Mouse (Mus musculus): Measurements from ENCODE around the gene Apol7a. TPM values are rescaled to one million over a fixed set of nuclear protein-coding genes. Genes with fewer than 3 reads are reported as not detected.
"Not testable (repeated sequence)": the region's sequence is repeated elsewhere in the genome, so short reads cannot be mapped to it uniquely, and the experiment has no call there.

The Apol7a gene
- polyA plus RNA-seq (2015; fragmentation: Nextera tagmentation; extraction: Ambion mirVana), result 0.19 and 0.39 TPM in 2 replicates

GRCm38 (mm10) chr15:77399027-77399426 is at the start of gene Apol7a:
Apol7a (minus strand) TSS chr15:77399110.
- not testable (repeated sequence) for H3K9ac ChIP-seq (ENCODE audit: low read length); H3K4me1 ChIP-seq (ENCODE audit: control insufficient read depth, insufficient read depth, low read length); ATAC-seq (replicated peaks; ENCODE audit: extremely low read depth, insufficient read depth, low FRiP score); H3K9me3 ChIP-seq (replicated peaks; ENCODE audit: control insufficient read depth, low read length); H3K36me3 ChIP-seq (ENCODE audit: control insufficient read depth, insufficient read depth); H3K27me3 ChIP-seq (ENCODE audit: control insufficient read depth, insufficient read depth, low read length); H3K4me3 ChIP-seq (ENCODE audit: low read length); H3K4me2 ChIP-seq (ENCODE audit: low read depth, low read length)
- WGBS, result 60% methylated on average over 9 of the region's 9 CpGs
- H3K27ac ChIP-seq (ENCODE audit: low read length), result peak within 1 kb of the TSS; percentile 55; the same call in 1 of the 2 replicates

DNA sequence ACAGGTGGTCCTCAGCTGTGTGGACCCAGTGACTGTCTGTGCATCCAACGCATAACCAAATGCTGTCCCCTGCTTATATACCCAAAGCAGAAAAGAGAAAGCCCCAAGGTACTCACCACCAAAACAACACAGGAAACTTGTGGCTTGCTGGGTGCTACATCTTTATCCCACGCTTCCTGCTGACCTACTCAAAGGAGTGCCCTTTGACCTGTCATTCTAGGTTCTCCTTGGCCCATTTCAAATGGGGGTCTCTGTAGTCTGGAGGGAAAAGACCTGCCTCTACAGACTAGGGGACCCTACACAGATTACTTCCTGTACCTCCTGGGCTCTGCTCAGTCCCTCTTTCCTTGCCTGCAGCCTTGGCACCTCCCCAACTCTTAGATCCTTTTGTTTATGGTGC is 48.5 kb upstream of the Apol7a start, which contains the start of gene Apol7b:
Gene Apol7b (minus strand): TSS at position 101 of the 400 bp plus-strand sequence.
- H3K4me2 ChIP-seq (ENCODE audit: low read depth, low read length); H3K36me3 ChIP-seq (ENCODE audit: control insufficient read depth, insufficient read depth); H3K27ac ChIP-seq (ENCODE audit: low read length); H3K9ac ChIP-seq (ENCODE audit: low read length); H3K4me1 ChIP-seq (ENCODE audit: control insufficient read depth, insufficient read depth, low read length); H3K9me3 ChIP-seq (replicated peaks; ENCODE audit: control insufficient read depth, low read length); H3K27me3 ChIP-seq (ENCODE audit: control insufficient read depth, insufficient read depth, low read length); H3K4me3 ChIP-seq (ENCODE audit: low read length); ATAC-seq (replicated peaks; ENCODE audit: extremely low read depth, insufficient read depth, low FRiP score): not testable (repeated sequence)
- WGBS, result 81% methylated on average over 2 of the region's 2 CpGs

DNA sequence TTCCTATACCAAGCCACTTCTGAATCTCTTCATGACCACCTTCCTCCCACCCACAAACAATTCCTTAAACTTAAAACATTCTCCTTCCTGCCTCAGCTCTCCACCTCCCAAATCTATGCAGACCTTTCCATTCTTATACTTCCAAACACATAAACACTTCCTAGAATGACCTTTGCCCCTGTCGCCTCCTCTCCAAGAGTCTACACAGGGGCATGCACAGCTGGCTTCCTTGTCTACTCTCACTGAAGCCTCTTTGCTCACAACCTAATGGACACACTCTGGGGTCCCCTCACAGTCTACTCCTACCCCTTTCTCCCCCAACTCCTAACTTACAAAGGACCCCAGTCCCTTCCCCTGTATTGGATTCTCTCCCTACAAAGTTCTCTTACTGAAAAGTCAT is 46.8 kb upstream of the Apol7a start:
- H3K4me1 ChIP-seq (ENCODE audit: control insufficient read depth, insufficient read depth, low read length); H3K4me3 ChIP-seq (ENCODE audit: low read length); H3K9ac ChIP-seq (ENCODE audit: low read length); ATAC-seq (replicated peaks; ENCODE audit: extremely low read depth, insufficient read depth, low FRiP score); H3K27me3 ChIP-seq (ENCODE audit: control insufficient read depth, insufficient read depth, low read length); H3K27ac ChIP-seq (ENCODE audit: low read length); H3K9me3 ChIP-seq (replicated peaks; ENCODE audit: control insufficient read depth, low read length); H3K36me3 ChIP-seq (ENCODE audit: control insufficient read depth, insufficient read depth); H3K4me2 ChIP-seq (ENCODE audit: low read depth, low read length): not testable (repeated sequence)
- WGBS, result 43% methylated on average over 1 of the region's 1 CpGs

DNA sequence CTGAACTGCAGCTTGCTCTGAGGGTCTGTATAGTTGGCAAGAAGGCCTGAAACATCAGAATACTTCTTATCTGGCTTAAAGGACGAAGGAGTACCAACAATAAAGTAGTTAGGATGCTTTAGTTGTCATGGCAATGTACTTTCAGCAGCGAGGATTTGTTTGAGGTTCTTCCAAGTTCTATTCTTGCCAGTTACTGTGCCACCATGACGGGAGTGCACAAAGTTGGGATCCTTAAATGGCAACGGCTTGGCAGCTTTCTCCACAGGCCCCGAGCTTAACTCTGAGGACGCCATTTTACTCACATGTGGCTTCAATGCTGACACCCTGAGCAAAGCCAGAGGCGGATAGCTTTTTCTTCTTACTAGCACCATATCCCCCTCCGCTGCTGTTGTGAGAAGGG is 45.8 kb upstream of the Apol7a start:
- not testable (repeated sequence) for H3K36me3 ChIP-seq (ENCODE audit: control insufficient read depth, insufficient read depth); H3K27ac ChIP-seq (ENCODE audit: low read length); H3K4me1 ChIP-seq (ENCODE audit: control insufficient read depth, insufficient read depth, low read length); H3K9ac ChIP-seq (ENCODE audit: low read length); H3K27me3 ChIP-seq (ENCODE audit: control insufficient read depth, insufficient read depth, low read length); H3K9me3 ChIP-seq (replicated peaks; ENCODE audit: control insufficient read depth, low read length); H3K4me3 ChIP-seq (ENCODE audit: low read length); H3K4me2 ChIP-seq (ENCODE audit: low read depth, low read length); ATAC-seq (replicated peaks; ENCODE audit: extremely low read depth, insufficient read depth, low FRiP score)
- WGBS, result 71% methylated on average over 7 of the region's 8 CpGs

GRCm38 (mm10) chr15:77428690-77429448 is 30.0 kb upstream of the Apol7a start:
- H3K4me2 ChIP-seq (ENCODE audit: low read depth, low read length); H3K4me1 ChIP-seq (ENCODE audit: control insufficient read depth, insufficient read depth, low read length); H3K4me3 ChIP-seq (ENCODE audit: low read length); ATAC-seq (replicated peaks; ENCODE audit: extremely low read depth, insufficient read depth, low FRiP score); H3K27ac ChIP-seq (ENCODE audit: low read length); H3K9ac ChIP-seq (ENCODE audit: low read length); H3K36me3 ChIP-seq (ENCODE audit: control insufficient read depth, insufficient read depth); H3K9me3 ChIP-seq (replicated peaks; ENCODE audit: control insufficient read depth, low read length); H3K27me3 ChIP-seq (ENCODE audit: control insufficient read depth, insufficient read depth, low read length): not testable (repeated sequence)
- WGBS, result 37% methylated on average over 9 of the region's 10 CpGs

DNA sequence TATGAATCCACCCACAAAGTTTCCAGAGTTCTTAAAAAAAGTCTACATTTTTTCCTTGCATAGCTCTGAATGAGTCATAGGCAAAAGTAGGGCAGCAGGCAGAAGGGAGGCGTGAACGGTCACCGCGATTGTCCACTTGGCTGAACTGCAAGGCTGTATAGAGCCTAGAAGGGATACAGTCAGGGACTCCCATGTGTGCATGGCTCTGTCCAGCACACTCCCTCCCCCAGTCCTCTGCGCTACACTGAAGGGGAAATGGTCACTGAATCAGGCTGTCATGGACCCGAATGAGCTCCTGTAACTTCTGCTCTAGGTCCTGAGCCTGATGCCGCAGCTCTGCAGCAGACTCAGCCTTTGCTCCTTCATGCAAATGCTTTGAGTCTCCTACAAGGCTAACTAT is 24.0 kb upstream of the Apol7a start:
- H3K4me3 ChIP-seq (ENCODE audit: low read length); H3K27me3 ChIP-seq (ENCODE audit: control insufficient read depth, insufficient read depth, low read length); H3K9me3 ChIP-seq (replicated peaks; ENCODE audit: control insufficient read depth, low read length); H3K9ac ChIP-seq (ENCODE audit: low read length); H3K27ac ChIP-seq (ENCODE audit: low read length); H3K4me1 ChIP-seq (ENCODE audit: control insufficient read depth, insufficient read depth, low read length); H3K36me3 ChIP-seq (ENCODE audit: control insufficient read depth, insufficient read depth); H3K4me2 ChIP-seq (ENCODE audit: low read depth, low read length); ATAC-seq (replicated peaks; ENCODE audit: extremely low read depth, insufficient read depth, low FRiP score): not testable (repeated sequence)
- WGBS, result 55% methylated on average over 3 of the region's 7 CpGs

DNA sequence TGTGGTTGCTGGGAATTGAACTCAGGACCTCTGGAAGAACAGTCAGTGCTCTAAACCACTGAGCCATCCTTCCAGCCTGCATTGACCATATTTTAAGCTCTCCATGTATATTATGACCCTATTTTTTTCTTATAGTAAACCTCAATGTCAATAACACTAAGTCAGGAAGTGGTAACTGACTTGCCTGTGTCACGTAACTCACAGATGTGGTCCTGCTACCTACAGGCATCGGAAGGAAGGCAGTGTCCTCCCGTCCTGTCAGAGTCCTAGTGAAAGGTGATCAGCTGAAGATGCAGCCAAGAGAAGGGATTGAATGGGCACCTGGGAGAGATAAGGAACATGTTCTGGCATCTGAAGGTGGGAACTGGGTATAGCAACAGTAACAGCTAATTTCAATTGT is 20.7 kb upstream of the Apol7a start:
- not testable (repeated sequence) for H3K4me1 ChIP-seq (ENCODE audit: control insufficient read depth, insufficient read depth, low read length); H3K27ac ChIP-seq (ENCODE audit: low read length); H3K4me3 ChIP-seq (ENCODE audit: low read length); ATAC-seq (replicated peaks; ENCODE audit: extremely low read depth, insufficient read depth, low FRiP score); H3K4me2 ChIP-seq (ENCODE audit: low read depth, low read length); H3K36me3 ChIP-seq (ENCODE audit: control insufficient read depth, insufficient read depth); H3K27me3 ChIP-seq (ENCODE audit: control insufficient read depth, insufficient read depth, low read length); H3K9me3 ChIP-seq (replicated peaks; ENCODE audit: control insufficient read depth, low read length); H3K9ac ChIP-seq (ENCODE audit: low read length)
- no CpG with 5 or more reads among the region's 3 CpGs for WGBS

GRCm38 (mm10) chr15:77416655-77417333 is 17.9 kb upstream of the Apol7a start:
- H3K4me1 ChIP-seq (ENCODE audit: control insufficient read depth, insufficient read depth, low read length); H3K4me2 ChIP-seq (ENCODE audit: low read depth, low read length); ATAC-seq (replicated peaks; ENCODE audit: extremely low read depth, insufficient read depth, low FRiP score); H3K27ac ChIP-seq (ENCODE audit: low read length); H3K9ac ChIP-seq (ENCODE audit: low read length); H3K36me3 ChIP-seq (ENCODE audit: control insufficient read depth, insufficient read depth); H3K9me3 ChIP-seq (replicated peaks; ENCODE audit: control insufficient read depth, low read length); H3K4me3 ChIP-seq (ENCODE audit: low read length); H3K27me3 ChIP-seq (ENCODE audit: control insufficient read depth, insufficient read depth, low read length): not testable (repeated sequence)
- WGBS, result 22% methylated on average over 2 of the region's 10 CpGs

- H3K4me2 ChIP-seq (ENCODE audit: low read depth, low read length); H3K9ac ChIP-seq (ENCODE audit: low read length); H3K36me3 ChIP-seq (ENCODE audit: control insufficient read depth, insufficient read depth); H3K27ac ChIP-seq (ENCODE audit: low read length); H3K9me3 ChIP-seq (replicated peaks; ENCODE audit: control insufficient read depth, low read length); H3K4me1 ChIP-seq (ENCODE audit: control insufficient read depth, insufficient read depth, low read length); H3K27me3 ChIP-seq (ENCODE audit: control insufficient read depth, insufficient read depth, low read length); H3K4me3 ChIP-seq (ENCODE audit: low read length): not testable (repeated sequence)
- ATAC-seq (replicated peaks; ENCODE audit: extremely low read depth, insufficient read depth, low FRiP score), result peak; percentile 53; the same call in 1 of the 2 replicates
- WGBS, result 43% methylated on average over 2 of the region's 2 CpGs
Observed at GRCm38 (mm10) chr15:77415653-77416052, 16.7 kb upstream of the Apol7a start.
